Mouse (Mus musculus) thymus, adult 2 months (tissue): Measurements from ENCODE around the gene Olfr1198.

Experiments
- CTCF ChIP-seq: fragments of 200-500 bp; IDR thresholded peaks from 2 replicates; pipeline ENCODE4 v1.5.1; 2012; ENCODE audit warnings: mild to moderate bottlenecking, control low read depth, low read length, moderate library complexity, borderline replicate concordance; ENCODE audit not compliant: control insufficient read depth, poor library complexity, insufficient read depth; ENCODE audit errors: extremely low read depth
- POLR2A ChIP-seq: fragments of 200-500 bp; IDR thresholded peaks from 2 replicates; pipeline ENCODE4 v1.6.1; 2012; ENCODE audit warnings: mild to moderate bottlenecking, low read length, control low read depth, moderate library complexity; ENCODE audit not compliant: control insufficient read depth, poor library complexity, insufficient read depth; ENCODE audit errors: extremely low read depth

DNA sequence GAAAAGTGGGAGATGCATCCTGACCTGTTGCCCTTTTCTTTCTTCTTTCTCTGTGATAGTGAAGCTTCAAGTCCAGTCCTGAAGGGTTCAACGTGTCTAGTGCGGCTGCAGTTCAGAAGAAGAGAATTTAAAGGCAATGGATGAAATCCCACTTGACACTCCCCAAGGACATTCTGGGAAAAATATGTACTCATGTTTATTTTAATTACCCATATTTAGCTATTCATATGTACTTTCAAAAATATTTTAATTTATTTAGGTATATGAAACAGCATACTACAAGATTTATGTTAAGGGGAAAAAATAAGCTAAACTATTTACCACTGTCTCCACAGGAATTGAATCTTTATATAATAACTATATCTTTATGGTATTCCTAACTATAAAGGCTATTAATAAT, at the start of gene Olfr1198:
- no peak for TF ChIP-seq POLR2A
- no peak for TF ChIP-seq CTCF
